Mouse (Mus musculus) layer of hippocampus, adult 8-10 months (tissue): ENCODE measurements around the gene Tlx2. TPM values are rescaled to one million over a fixed set of nuclear protein-coding genes. Genes with fewer than 3 reads are reported as not detected.

Source experiments
- DNase-seq, 2 experiments: peaks; one replicate each; pipeline ENCODE4 v3.0.0; 2022; ENCODE audit warnings: low spot score in 2 of 2
- total RNA-seq, 4 experiments: library from RNA; stranded (reverse); gene quantifications; 2 replicates each; pipeline ENCODE4 v1.2.4; 2022

Tlx2 gene
- total RNA-seq, result not detected

DNA sequence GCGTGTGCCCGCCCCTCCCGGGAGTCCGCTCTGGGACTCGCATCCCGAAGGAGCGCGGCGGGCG lies at the start of gene Tlx2:
Tlx2 (minus strand) TSS at position 47 of the 64 bp plus-strand sequence.
- no peak for DNase-seq

DNA sequence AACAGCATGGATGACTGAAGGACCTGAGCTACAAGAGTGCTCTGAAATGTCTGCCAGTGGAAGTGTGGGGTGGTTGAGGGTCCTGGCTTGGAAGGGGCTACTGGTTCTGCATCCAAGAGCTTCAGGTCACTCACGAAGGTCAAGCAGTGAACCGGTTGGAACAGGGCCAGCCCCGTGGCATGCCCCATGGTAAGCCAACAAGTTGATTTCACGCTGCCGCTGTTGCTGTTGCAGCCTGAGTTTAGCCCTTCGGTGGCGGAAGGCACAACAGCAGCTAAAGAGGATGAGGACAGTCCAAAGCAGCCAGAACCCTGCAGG lies 49.6 kb upstream of the Tlx2 start:
- DNase-seq, result no peak

DNA sequence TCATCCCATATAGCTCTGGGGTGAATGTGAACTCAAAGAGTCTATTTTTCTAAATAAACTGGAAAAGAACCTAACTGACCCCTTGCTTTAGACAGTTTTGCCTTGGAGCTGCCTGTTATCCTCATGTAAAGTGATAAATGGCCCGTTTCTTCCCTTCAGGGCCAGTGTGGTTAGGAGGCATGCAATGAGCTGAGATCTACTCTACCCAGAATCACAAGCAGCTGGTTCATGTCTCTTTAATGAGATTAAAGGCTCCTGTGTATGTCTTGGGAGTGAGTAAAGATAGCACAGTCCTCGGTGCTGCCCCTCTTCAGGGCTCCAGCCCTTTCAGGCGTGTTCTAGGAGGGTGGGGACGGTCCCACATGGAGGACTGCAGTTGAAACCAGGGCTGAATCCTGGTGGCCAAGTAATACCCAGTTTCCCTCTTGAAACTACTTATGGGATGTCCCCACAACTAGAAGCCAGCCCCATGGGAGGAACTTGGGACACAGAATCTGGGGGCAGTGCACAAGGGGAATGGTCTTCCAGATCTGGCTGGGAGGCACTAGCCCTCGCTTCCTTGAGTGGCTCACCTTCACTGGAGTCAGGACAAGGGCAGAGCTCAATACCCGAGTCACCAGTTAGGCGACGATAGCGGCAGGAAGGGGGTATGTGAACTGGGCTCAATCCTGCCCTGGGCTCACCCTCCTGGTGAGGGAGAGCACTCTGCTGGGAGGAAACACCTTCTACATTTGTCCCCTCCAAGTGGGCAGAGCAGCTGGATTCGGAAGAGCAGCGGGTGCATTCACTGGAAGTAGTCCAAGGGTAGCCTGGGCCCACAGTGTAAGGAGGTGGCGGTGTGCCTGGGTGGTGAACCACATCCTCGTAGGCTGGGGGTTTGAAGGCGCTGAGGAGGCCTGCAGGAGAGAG lies 49.0 kb upstream of the Tlx2 start:
- no peak for DNase-seq

DNA sequence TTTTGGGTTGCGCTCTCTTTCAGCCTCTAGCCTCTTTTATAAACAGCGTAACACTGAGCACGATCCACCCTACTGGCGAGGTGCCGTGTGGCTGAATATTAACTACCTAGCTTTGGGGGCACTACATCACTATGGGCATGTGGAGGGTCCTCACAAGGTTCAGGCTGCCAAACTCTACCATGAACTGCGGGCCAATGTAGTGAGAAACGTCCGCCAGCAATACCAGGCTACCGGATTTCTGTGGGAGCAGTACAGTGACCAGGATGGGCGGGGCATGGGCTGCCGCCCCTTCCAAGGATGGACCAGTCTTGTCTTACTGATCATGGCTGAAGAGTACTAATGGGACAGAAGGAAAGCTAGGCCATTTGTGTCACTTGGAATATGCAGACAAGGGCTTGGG lies 48.3 kb upstream of the Tlx2 start:
- no peak for DNase-seq

DNA sequence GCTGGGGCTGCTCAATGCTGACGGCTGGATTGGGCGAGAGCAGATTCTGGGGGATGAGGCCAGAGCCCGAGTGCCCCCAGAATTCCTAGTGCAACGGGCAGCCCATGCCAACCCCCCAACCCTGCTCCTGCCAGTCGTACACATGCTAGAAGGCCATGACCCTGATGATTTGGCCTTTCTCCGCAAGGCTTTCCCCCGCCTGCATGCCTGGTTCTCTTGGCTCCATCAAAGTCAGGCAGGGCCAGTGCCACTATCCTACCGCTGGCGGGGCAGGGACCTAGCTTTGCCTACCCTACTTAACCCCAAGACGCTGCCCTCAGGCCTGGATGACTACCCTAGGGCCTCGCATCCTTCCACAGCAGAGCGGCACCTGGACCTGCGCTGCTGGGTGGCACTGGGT lies 47.5 kb upstream of the Tlx2 start:
- DNase-seq, result no peak

DNA sequence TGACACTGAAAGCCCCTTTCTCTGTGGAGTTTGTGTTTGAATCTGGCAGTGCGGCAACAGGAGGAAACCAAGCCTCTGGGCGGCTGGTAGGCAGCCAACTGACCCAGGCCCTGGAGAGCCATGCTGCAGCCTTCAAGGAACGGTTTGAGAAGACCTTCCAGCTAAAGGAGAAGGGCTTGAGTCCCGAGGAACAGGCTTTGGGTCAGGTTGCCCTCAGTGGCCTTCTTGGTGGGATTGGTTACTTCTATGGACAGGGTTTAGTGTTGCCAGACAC lies 47.0 kb upstream of the Tlx2 start:
- DNase-seq, result no peak

DNA sequence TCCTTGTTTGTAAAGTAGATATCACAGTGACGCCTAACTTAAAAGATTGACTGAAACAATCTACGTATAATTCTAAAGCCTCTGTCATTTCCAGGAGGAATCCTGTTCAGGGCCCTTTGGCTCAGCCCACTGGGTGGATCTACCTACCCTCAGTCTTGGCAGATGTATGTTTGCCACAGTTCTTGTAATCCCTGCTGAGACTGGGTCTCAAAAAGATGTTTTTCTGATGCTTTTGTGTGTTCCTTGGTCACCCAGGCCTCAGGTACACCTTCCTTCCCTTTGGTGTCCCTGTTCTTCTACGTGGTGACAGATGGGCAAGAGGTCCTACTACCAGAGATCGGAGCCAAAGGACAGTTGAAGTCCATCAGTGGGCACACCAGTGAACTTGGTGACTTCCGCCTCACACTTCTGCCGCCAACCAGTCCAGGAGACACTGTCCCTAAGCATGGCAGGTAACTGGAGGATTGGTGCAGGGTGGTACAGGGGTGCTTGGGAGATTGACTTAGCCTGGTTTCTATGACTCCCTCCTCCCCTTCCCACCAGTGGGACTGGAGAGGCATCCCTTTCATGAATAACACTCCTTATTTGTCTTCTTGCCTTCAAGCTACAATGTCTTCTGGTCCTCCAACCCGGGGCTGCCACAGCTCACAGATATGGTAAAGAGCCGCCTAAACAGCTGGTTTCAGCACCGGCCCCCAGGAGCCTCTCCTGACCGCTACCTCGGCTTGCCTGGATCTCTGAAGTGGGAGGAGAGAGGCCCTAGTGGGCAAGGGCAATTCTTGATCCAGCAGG lies 46.5 kb upstream of the Tlx2 start:
- DNase-seq, result no peak

DNA sequence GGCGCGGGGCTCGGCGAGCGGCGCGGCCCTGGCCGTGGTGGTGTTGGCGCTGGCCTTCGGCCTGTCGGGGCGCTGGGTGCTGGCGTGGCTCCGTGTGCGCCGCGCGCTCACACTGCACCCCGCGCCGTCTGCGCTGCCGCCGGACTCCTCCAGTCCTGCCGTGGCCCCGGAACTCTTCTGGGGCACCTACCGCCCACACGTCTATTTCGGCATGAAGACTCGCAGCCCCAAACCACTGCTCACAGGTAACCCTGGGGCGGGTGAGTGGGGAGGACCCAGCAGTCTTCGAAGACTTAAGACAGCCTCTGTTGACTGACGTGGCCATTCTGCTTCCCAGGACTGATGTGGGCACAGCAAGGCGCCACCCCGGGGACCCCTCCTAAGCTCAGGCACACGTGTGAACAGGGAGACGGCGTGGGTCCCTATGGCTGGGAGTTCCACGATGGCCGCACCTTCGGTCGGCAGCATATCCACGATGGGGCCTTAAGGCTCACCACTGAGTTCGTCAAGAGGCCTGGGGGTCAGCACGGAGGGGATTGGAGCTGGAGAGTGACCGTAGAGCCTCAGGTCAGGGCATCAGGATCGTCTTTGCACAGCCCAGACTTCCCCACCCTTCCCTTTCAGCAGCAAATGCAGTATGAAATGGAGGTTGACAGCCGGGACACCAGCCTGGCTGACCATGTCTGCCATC lies 45.7 kb upstream of the Tlx2 start:
- no peak for DNase-seq

DNA sequence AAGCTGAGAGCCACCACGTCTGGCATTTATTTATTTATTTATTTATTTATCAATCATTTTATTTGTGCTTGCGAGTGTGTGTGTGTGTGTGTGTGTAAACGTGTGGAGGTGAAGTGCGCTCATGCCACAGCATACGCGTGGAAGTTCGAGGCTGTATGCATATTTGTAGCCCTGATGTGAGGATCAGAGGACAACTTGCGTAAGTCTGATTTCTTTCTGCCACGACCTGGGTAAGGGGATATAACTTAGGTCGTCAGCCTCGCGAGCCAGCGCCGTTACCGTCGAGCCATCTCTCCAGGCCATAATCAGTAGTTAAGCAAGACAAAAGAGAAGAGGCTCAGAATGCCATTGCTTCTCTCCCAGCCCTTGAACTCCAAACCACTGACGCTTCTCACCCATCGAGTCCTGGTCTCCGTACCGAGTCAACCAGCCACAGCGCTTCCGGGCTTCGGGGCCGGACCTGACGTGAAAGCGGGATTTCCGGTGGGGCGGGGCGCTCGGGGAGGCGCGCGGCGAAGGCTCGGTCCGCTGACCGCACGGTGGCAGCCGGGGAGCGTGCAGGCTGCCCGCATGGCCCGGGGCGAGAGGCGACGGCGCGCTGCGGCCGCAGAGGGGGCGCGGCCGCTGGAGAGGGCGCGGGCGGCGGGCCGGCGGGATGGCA lies 45.0 kb upstream of the Tlx2 start, which contains the start of gene Mogs:
Mogs (plus strand) TSS at position 486 of the 661 bp plus-strand sequence.
- DNase-seq, result peak; percentile 87 to 88

DNA sequence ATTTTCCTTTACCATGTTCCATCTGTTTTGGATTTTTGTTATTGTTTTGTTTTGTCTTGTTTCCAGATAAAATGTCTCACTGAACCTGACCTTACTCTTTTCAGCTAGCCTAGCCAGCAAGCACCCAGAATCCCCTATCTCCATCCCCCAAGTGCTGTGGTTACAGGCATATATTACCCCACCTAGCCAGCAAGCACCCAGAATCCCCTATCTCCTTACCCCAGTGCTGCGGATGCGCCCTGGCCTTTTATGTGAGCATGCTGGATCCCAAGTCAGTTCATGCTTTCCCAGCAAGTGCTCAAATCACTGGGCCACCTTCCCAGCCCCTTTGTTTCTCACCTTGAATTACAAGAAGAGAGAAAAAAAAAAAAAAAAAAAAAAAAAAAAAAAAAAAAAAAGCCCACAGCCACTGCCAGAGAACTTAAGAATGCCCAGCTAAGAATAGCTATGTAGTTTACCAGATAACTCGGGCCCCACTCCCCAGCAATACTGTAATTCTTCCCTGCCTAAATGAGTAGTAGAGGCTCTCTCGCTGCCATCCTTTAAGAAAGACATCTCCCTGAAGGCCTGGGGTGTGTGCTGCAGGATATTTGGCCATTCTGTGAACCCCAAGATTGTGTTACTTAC lies 41.5 kb upstream of the Tlx2 start:
- no peak for DNase-seq

DNA sequence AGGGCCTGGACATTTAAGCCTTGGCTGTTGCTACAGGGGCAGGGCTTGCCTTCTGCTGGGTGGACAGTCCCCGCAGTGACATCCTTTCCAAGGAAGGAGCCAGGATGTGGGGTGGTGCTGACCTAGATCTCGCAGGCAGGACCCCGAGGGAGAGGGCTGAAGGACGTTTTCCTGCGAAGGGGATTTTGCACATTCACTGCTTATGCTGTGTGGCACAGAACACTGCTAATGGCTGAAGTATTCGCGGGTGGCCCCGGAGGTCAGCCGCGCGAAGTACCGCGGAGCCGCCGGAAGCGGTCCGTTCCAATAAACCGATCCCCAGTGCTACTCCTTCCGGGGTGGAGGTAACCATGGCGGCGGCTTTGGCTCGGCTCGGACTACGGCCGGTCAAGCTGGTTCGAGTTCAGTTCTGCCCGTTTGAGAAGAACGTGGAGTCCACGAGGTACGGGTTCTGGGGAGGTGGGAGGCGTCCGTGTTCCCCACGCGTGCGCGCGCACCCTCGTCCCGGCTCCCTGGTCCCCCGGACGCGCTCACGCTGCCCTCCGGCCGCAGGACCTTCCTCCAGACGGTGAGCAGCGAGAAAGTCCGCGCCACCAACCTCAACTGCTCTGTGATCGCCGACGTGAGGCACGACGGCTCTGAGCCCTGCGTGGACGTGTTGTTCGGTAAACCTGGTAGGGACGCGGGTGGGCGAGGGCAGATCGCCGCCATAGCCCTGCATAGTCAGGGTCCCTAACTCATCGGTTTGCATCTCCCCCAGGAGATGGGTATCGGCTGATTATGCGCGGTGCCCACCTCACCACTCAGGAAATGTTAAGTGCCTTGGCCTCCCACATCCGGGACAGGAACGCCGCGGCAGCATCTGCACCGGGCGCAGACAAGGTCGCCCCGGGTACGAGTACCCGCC lies 38.9 kb upstream of the Tlx2 start, which contains the start of gene Mrpl53:
Mrpl53 (plus strand) TSS at position 279 of the 907 bp plus-strand sequence.
- peak; percentile 73 to 78 for DNase-seq

DNA sequence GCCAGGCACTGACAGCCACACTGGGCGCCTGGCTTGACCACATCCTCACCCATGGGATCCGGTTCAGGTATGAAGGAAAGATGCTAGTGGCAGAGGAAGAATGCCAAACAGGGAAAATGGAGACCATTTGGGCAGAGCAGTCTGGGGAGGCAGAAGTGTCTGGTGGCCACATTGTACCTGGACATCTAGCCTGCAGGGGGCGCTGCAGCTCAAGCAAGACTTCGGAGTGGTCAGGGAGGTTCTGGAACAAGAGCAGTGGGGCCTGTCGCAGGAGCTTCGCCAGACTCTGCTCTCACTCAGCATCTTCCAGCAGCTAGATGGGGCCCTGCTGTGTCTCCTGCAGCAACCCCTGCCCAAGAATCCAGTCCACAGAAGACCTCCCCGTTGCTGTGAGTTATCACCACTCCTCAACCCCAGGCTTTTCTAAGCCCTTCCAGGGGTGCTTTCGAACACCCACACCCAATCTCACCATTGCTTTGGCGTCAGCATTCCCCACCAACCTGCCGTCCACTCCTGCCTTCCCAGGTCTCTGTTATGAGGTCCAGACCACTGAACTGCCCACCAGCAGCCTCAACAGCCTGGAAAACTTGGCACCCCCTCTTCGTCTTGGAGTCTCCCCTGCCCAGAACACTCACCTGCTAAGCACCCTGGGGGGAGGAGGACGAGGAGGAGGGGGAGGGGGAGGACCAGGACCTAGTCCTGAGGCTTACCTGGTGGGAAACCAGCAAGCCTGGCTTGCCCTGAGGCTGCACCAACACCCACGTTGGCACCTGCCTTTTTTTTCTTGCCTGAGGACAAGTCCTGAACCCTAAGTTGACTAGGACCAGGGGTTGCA lies 37.7 kb upstream of the Tlx2 start:
- DNase-seq, result peak; percentile 50 to 55

DNA sequence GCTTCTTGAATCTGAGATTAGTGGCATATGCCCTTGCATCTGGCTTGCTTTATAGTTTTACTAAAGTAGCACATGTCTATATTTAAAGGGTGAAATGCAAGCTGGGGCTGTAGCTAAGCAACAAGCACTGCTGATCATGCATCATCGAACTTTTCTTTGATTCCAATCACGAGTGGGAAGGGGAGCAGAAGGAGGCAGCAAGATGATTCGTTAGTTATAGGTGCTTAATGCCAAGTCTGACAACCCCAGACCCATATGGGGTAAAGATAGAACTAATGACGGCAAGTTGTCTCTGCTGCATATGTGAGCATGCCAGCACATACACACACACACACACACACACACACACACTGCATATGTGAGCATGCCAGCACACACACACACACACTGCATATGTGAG lies 34.1 kb upstream of the Tlx2 start:
- DNase-seq, result peak; percentile 44 to 65

DNA sequence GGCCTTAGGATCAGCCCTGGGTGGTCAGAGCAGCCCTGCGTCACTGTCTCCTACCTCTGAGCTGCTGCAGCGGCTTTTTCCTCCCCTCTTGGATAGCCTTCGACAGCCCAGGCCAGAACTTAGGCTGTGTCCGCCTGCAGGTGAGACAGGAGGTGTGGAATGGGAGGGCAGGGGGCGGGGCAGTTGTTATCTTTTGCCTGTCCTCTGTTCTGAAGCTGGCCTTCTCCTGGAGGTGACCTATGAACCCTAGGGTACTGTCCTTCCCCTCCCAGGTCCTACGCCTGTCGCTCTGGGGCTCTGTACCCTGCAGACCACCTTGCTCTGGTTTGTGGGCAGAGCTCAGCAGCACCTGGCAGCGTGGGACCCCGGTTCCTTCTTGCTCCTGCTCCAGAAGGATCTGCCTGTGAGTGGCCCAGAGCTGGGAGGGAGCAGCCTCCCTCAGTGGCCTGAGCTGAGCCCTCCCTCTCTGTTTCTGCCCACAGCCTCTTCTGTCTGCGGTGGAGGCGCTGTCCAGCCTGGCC lies 33.1 kb upstream of the Tlx2 start:
- DNase-seq, result no peak

DNA sequence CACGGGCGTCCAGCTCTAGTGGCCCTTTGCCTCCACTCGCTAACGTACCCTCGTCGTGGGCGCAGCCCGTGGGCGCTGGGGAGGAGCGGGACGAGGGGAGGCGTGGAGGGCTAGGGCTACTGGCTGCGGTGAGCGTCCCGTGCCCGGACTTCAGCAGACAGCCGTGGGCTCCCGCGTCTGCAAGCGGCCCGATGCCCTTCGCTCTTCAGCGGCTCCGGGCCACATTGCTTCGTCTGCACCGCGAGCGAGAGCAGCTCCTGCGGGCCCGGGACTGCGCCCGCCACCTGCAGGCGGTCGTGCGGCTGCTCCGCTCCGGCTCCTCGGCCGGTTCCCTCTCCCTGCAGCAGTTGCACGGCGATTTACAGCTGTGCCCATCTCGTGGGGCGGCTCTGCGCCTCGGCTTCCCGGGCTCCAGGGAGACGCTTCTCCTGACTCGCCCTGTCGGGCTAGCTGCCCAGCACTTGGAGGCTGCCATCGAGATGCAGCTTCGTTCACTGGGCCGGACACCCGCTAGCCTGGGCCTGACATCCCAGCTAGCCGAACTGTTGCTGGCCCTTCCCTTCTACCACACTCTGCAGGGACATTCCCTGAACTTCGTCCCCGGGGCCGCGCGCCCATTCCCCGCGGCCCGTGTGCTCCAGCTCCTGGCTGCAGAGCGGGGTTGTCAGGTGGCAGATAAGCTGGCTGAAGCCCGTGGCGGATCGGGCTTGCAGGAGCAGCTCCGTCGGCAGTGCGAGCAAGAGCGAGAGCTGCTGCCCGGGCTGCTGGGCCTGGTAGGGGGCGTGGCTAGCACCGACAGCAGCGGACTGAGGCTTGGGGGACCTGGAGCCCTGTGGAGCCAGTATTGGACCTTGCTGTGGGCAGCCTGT lies 31.8 kb upstream of the Tlx2 start:
- peak in 1 of 2 experiments; percentile 59 for DNase-seq

DNA sequence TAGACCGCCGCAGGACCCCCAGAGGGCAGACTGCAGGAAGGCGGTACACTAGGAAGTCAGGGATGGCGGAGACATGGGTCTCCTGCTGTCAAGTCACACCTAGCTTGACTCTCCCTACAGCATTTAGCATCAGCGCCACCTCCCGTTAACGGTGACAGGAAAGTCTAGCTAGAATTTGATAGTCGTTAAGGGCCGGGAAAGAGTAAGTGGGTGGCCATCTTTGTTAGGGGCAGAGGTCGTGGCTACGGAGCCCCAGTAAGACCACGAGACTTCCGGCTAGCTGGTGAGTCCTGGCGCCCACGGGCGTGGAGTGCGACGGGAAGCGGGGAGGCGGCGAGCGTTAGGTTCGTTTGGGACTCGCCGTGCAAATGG lies 31.2 kb upstream of the Tlx2 start, which contains the start of the genes Ccdc142 and Gm42688:
Ccdc142 (plus strand) TSS at position 286 of the 372 bp plus-strand sequence.
Gm42688 (plus strand) TSS at position 302 of the 372 bp plus-strand sequence.
- peak; percentile 92 for DNase-seq

DNA sequence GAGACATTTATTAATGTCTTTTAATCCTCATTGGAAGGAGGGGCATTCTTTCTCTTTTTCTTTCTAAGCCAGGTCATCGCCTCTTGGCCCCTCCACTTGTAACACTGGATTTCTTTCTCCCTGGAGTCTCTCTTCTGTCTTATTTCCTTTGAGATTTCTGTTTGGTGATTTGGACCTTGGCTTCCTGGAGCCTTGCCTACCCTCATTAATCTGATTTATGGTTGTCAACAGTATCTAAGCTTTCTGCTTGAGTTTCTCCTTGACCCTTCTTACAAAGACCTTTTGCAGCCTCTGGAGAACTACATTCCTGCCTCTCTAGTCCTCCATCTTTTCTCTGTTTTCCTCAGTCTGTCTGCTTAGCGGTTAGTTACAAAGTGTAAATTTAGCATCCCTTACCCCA lies 28.3 kb upstream of the Tlx2 start:
- no peak for DNase-seq

DNA sequence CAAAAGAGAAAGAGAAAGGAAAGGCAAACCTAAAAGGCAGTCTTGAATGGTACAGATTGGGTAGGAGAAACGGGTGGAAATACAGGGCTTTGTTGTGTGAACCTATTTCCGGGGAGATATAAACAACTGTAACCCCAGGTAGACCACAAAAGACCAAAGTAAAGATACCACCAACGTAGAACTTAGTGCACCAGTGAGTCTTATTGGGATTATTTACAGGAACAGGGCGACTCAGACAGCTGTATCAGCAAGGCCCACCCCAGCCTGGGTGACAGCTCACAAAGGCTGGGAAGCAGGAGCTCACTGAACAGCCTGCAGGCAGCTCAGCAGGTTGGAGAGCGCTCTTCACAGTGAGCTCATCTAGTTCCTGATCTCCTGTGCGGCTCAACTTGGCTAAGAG lies 25.9 kb upstream of the Tlx2 start:
- no peak for DNase-seq
